Mouse (Mus musculus) bone marrow macrophage, adult 2 months (primary cell): ENCODE measurements at regions not wholly inside any gene's neighbourhood (a gene's known extent, or its start where the extent isn't known, plus 50 kb on each side); places are given as distances from the start of the nearest gene placed in this dataset.

ENCODE experiments used
- CTCF ChIP-seq: IDR thresholded peaks from 2 replicates; pipeline ENCODE4 v1.5.1; 2012; ENCODE audit warnings: low read depth, mild to moderate bottlenecking, low read length, moderate library complexity
- POLR2A ChIP-seq: IDR thresholded peaks from 2 replicates; pipeline ENCODE4 v1.6.1; 2012; ENCODE audit warnings: mild to moderate bottlenecking, low read depth, low read length, borderline replicate concordance

GRCm38 (mm10) chr10:98500315-98500714 lies 413.9 kb upstream of the Atp2b1 start:
- TF ChIP-seq CTCF (no peak), POLR2A (no peak)
